Mouse (Mus musculus): ENCODE measurements around the gene C1ql3. TPM values are rescaled to one million over a fixed set of nuclear protein-coding genes. Genes with fewer than 3 reads are reported as not detected.

Gene C1ql3
- not detected for polyA plus RNA-seq (2014; fragmentation: Illumina TruSeq; extraction: RNeasy Lipid Tissue Mini Kit (QIAGEN cat#74804); ENCODE audit: low replicate concordance)

DNA sequence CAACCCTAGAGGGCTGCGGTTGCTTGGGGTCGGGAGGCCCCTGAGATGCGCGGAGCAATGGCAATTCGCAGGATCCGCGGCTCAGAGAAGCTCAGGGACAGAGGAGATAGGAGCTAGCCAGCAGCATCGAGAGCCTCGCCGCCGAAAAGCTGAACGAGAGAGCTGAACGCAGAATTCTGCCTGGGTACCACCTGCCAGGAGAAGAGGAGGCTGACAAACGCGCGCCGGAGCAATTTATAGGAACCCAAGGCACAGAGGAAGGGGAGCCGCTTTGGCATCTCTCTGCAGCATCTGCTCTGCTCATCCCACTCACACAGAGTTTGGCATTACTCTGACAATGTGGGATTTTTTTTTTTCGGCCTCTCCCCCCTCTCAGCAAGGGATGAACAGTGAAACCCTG lies at the start of gene C1ql3:
Gene C1ql3, minus strand, starts transcription at position 335 of the 400 bp plus-strand sequence.

Other genes with a start within 250 kb of the C1ql3 start
- gene Pter, start 87.8 kb downstream of the C1ql3 start, polyA plus RNA-seq (2014; fragmentation: Illumina TruSeq; extraction: RNeasy Lipid Tissue Mini Kit (QIAGEN cat#74804); ENCODE audit: low replicate concordance) = 18.9 TPM